Mouse (Mus musculus) MEL (cell line): ENCODE results near the gene Lbp.

Source experiments
- ETS1 ChIP-seq: IDR thresholded peaks from 2 replicates; pipeline ENCODE4 v1.6.1; 2012; ENCODE audit warnings: low read depth, mild to moderate bottlenecking, inconsistent platforms, low read length, improper control_type of control experiment, moderate library complexity
- POLR2A ChIP-seq, 2 experiments: IDR thresholded peaks; 2 replicates each; pipeline ENCODE4 v1.6.1; 2011 to 2012; ENCODE audit warnings: low read length in 2 of 2, mild to moderate bottlenecking in 2 of 2, control low read depth in 1 of 2, improper control_type of control experiment in 1 of 2, low read depth in 1 of 2, moderate library complexity in 1 of 2; ENCODE audit not compliant: control insufficient read depth in 1 of 2, insufficient read depth in 1 of 2, poor library complexity in 1 of 2
- POLR2AphosphoS5 ChIP-seq: IDR thresholded peaks from 2 replicates; pipeline ENCODE4 v1.6.1; 2012; ENCODE audit warnings: low read depth, borderline replicate concordance, mild to moderate bottlenecking, inconsistent platforms, low read length, moderate library complexity, mixed read lengths
- RAD21 ChIP-seq: IDR thresholded peaks from 2 replicates; pipeline ENCODE4 v1.6.1; 2011; ENCODE audit warnings: mild to moderate bottlenecking, low read depth, low read length, improper control_type of control experiment
- ZC3H11A ChIP-seq: IDR thresholded peaks from 2 replicates; pipeline ENCODE4 v1.6.1; 2012; ENCODE audit warnings: low read depth, mild to moderate bottlenecking, inconsistent platforms, low read length, improper control_type of control experiment
- ZNF384 ChIP-seq: IDR thresholded peaks from 2 replicates; pipeline ENCODE4 v1.6.1; 2012; ENCODE audit warnings: low read depth, mild to moderate bottlenecking, inconsistent platforms, low read length, improper control_type of control experiment

GRCm38 (mm10) chr2:158321596-158321995 is 15.3 kb downstream of the Lbp start:
- no peak for TF ChIP-seq ZNF384
- no peak for TF ChIP-seq ETS1
- TF ChIP-seq RAD21: no peak
- TF ChIP-seq ZC3H11A: no peak
- TF ChIP-seq POLR2AphosphoS5: no peak
- no peak for TF ChIP-seq POLR2A (IDR thresholded peaks at IDR 0.05; ENCODE audit: control insufficient read depth in 1 of 2, insufficient read depth in 1 of 2, low read depth in 1 of 2, low read length in 2 of 2, poor library complexity in 1 of 2)
